Mouse (Mus musculus): ENCODE measurements at regions not wholly inside any gene's neighbourhood (a gene's known extent, or its start where the extent isn't known, plus 50 kb on each side); places are given as distances from the start of the nearest gene placed in this dataset.

DNA sequence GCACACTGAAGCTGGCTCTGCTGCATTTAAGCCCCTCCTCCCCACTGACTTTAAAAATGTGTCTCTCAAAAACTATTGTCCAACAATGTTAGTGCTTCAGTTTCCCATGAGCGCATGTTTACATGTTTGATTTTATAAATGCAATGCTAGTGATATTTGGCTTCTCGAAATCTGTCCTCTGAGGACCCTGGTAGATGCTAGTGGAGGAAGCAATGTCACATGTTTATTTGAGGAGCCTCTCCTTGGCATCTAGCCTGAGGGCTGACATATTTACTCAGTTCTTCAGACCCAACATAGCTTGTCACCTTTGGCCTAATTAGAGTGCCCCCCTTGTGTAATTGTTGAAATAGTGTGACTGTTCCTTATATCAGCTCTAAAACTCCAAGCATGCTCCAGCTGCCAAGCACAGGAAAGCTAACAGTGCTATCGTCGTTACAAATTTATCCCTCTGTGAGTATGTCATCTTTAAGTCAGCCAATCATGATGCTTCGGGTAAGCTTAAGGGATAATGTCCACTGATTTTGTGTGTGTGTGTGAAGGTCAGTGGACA, 400.3 kb downstream of the Slc4a3 start:
- no peak for ATAC-seq (replicated peaks; ENCODE audit: low FRiP score, poor library complexity, severe bottlenecking)

DNA sequence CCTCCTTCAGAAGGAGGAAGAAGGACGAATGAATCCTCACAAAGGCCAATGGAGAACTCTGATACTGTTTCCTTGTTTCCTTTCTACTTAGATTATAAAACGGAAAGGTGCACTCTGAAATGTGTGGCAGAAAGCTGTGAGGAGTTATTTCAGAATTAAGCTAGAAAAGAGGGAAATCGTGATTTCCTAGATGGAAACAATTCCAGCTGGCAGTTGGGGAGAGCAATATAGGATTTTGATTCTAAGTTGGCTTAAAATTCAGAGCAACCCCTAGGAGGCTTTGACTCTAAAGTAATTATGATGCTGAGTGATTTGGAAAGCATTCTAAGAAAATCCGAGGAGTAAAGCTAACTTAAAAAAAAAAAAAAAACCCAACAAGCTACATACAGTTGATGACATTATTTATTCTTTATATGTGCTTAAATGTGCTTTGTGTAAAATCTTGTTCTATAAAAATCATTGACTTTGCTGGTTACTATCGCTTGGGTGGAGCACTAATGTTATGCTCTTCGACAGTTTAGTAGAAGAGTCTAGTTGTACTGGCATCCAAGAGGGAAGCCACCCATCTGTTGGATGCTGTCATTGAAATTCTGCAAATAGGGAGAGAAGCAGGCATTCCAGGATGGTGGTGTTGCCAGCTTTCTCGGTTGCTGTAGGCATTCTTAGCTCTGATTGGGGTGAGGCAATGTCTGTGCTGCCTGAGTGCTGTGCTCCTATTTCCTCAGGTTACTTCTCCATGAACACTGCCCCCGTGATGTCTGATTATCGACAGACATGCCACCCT, 432.3 kb downstream of the Slc4a3 start:
- no peak for ATAC-seq (replicated peaks; ENCODE audit: low FRiP score, poor library complexity, severe bottlenecking)

DNA sequence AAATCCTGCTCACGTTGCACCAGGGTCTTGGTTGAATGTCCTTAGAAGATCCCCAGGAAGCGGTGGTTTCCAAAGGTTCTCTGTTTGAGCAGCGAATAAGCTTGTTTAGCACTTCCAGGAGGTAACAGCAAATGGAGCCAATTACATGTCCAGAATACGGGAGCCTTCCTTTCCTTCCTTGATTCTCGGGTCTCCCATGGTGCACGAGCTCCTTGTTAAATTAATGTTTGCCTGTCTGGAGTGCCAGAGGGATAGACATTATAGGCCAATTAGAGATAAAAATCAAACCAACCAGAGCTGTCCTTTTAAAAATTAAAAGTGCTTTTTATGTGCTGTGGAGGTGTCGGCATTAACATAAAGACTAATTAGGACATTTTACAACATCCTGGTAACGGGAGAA, 437.0 kb downstream of the Slc4a3 start:
- no peak for ATAC-seq (replicated peaks; ENCODE audit: low FRiP score, poor library complexity, severe bottlenecking)

DNA sequence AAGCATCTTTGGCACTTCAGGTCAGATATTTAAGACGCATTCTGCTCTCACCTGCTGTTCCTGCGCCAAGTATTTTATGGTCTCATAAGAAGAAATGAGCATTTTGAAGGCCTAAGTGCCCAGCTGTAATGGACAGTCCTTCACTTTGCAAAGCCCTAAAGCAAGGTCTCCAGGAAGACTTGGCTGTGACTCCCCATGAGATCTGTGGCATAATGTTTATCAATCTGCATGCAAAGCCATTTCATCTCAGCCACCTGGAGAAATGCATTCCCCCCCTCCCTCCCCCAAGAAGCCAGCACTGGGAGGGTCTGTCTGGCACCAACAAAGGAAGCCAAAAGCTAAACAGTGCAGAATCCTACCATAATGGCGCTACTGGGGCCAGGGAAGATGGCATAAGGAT, 437.4 kb downstream of the Slc4a3 start:
- ATAC-seq (replicated peaks; ENCODE audit: low FRiP score, poor library complexity, severe bottlenecking) = no peak

DNA sequence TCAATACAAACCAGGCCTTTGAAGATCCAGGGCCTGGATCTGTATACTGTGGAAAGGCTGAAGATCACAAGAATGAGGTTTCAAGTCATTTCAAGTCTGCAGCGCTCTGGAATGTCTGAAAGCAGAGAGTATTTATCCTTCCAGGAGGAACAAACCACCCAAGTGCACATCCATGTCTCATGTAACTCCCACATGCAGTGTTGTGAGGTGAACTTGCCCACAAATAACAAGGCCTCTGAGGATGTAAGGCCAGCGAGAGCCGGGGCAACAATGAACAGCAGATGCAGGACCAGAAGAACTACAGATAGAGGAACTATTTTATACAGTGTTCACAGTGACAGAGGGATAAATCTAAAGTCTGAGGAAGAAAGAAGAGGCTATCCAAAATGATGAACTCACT, 442.4 kb downstream of the Slc4a3 start:
- ATAC-seq (replicated peaks; ENCODE audit: low FRiP score, poor library complexity, severe bottlenecking) = no peak

DNA sequence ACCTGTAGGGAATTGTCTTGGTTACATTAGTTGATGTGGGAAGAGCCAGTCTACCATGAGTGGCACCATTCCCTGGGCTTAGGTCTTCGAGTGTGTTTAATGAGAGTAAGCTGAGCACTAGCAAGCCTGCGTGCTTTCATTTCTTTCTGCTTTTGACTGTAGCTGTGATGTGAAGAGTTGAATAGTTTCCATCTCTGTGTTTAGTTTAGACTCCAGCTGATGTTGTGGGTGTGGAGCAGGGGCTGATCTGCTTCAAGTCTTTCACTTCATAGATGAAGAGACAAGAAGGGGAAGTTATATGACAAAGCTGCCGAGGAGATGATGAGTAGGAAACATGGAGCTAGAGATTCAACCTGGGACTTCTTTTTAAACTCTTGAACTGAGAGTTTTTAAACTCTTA, 446.0 kb downstream of the Slc4a3 start:
- ATAC-seq (replicated peaks; ENCODE audit: low FRiP score, poor library complexity, severe bottlenecking) = no peak

DNA sequence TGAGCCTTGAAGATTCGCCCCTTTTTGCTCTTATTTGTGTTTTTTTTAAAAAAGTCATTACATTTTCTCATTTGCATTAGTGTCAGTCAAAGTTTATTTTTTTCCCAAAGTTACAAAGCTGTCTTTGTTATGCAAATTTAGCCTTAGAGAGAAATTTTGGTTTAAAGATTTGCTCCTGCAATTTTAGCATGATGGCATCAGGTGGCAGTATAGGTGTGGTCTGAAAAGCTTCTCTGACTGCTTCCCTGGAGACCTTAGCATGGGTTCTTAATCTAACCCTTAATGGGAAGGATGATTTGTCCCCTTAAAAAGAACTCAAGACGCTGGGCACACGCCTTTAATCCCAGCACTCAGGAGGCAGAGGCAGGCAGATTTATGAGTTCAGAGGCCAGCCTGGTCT, 451.2 kb downstream of the Slc4a3 start:
- ATAC-seq (replicated peaks; ENCODE audit: low FRiP score, poor library complexity, severe bottlenecking) = no peak

DNA sequence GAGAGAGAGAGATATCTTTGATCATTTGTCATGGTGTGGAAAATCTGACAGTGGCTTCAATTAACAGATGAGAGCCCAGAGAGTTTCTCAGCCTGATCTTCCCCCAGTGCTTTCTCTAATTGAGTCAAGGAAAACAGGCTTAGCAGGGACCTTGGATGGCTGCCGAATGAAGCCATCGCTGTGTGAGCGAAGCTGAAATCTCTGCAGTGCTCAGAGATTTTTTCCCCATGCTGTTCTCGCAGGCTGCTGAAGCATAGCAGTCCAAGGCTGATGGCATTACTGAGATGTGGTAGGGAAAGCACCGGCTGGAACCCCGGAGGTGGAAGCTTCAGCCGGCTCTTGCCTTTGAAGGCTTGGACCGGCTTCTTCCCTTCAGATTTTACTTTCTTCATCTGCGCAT, 455.1 kb downstream of the Slc4a3 start:
- no peak for ATAC-seq (replicated peaks; ENCODE audit: low FRiP score, poor library complexity, severe bottlenecking)

DNA sequence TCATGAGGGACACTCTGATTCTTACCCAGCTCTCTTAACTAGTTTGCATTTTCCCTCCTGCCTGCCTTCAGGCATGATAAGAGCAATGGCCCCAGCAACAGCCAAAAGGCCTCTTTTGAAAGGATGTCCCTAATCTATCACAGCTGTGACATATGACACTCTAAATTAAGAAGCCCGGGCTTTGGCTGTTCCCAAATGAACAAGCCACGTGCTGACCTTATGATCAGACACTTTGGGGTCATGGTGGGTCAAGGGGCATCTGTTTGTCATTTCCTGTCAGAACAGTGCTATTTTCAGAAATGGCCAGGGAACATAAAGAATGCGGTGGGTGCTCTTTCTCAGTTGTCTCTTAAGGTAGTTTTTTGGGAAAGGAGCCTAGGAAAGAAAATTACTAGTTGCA, 463.5 kb downstream of the Slc4a3 start:
- ATAC-seq (replicated peaks; ENCODE audit: low FRiP score, poor library complexity, severe bottlenecking) = no peak

DNA sequence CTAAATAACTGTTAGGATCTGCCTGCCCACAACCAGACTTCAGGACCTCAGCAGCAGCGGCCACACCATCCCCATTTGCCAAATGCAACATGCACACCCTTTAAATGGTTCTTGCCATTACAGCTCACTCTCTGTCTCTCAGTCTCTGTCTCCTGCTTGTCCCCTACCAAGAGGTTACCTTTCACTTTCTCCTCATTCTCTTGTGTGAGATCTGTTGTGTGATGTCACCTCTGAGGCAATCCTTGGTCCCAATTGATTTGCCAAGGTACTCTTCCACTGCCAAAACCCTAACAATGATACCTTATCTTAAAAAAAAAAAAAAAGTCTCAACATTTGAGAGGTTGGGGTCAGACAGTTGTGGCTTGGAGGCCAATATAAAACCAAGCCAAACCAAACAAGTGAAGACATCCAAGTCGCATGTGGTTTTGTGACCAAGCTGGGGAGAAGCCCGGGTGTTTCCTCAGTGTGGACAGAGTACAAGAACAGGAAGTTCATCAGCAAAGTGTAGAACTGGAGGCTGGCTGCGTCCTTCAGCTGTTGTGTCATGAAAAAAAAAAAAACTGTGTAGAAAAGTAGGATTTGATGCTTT, 464.2 kb downstream of the Slc4a3 start:
- ATAC-seq (replicated peaks; ENCODE audit: low FRiP score, poor library complexity, severe bottlenecking) = no peak

DNA sequence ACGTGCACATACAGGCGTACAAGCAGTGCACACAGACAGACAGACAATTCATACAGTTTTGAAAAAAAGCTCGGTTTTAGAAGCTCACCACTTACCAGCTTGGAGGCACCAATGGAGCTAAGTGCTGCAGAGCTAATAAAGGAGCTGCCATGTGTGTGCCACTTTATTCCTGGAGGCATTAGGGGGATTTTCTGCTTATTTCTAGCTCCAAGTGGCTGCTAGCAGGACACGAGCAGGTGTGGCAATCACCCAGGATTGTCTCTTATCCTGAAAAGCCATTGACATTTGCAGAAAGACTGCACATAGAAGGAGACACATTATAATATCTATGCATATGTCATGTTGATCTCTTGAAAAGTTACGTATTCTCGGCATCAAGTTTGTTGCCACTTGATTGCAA, 472.5 kb downstream of the Slc4a3 start:
- ATAC-seq (replicated peaks; ENCODE audit: low FRiP score, poor library complexity, severe bottlenecking) = no peak

DNA sequence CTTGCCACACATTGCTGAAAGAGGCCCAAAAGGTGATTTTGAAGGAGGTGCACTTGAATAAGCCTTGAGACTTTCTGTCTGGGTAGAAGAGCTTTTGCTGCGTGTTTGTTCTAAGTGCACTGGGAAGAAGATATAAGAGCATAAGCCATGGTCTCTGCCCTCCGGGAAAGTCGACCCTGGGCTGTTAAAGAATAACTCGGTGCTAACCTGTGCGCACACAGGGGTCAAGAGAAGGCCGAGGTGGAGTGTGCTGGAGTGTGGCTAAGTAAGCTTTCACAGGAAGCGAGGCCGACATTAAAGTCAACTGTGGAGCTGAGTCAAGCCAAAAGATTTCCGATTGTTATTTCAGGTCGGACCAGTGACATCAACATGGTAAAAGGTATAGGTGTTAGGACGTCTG, 473.0 kb downstream of the Slc4a3 start:
- no peak for ATAC-seq (replicated peaks; ENCODE audit: low FRiP score, poor library complexity, severe bottlenecking)

DNA sequence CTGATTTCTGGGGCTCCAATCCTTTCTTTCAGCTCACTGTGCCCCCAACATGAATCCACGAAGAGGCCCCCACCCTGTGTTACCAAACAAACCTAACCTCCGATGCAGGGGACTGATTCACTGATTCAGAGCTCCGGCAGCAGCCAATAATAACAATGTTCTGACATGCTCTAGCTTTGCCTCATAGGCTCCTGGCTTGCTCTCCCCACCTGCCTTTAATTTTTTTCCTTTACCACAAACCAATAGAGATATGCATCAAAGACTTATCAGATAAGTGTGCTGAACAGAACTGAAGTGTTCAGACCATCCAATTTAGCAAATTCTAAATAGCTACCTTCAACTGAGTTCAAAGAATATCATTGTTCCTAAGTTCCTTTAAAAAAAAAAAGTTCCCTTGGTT, 478.6 kb downstream of the Slc4a3 start:
- ATAC-seq (replicated peaks; ENCODE audit: low FRiP score, poor library complexity, severe bottlenecking) = no peak

DNA sequence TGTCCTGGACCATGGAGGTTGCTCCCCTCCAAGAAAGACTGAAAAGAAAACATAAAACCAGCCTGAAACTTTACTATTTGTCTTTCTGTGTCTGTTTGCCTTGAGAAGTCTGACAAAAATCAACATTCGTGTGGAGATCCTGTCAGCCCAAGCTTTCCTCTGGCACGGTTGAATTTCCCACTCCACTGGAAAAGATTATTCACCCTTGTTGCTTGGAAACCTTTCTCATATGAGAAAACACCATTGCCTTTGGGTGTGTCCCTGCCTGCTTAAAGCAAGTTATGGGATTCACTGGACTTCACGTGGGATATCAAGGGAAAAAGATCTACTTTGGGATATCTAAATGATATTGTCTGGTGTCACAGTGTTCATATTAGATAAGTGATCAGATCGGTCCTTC, 479.3 kb downstream of the Slc4a3 start:
- ATAC-seq (replicated peaks; ENCODE audit: low FRiP score, poor library complexity, severe bottlenecking) = no peak

DNA sequence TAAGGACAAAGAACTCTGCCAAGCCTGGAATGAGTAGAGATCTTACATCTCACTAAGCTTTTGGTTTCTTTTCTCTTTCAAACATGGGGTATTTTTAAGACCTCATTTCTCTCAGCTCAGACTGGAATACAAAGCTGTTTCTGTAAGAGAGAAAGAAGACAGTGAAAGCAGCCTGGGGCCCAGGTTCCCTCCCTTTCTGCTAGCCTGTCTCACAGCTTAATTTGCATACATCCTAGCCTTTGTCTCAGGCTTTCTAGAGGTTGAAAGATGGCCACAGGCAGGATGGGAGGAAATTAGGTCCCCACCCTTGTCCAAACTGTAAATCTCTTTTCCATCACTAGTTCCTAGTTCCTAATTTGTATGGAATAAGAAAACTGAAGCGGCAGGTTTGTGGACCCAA, 483.0 kb downstream of the Slc4a3 start:
- no peak for ATAC-seq (replicated peaks; ENCODE audit: low FRiP score, poor library complexity, severe bottlenecking)

DNA sequence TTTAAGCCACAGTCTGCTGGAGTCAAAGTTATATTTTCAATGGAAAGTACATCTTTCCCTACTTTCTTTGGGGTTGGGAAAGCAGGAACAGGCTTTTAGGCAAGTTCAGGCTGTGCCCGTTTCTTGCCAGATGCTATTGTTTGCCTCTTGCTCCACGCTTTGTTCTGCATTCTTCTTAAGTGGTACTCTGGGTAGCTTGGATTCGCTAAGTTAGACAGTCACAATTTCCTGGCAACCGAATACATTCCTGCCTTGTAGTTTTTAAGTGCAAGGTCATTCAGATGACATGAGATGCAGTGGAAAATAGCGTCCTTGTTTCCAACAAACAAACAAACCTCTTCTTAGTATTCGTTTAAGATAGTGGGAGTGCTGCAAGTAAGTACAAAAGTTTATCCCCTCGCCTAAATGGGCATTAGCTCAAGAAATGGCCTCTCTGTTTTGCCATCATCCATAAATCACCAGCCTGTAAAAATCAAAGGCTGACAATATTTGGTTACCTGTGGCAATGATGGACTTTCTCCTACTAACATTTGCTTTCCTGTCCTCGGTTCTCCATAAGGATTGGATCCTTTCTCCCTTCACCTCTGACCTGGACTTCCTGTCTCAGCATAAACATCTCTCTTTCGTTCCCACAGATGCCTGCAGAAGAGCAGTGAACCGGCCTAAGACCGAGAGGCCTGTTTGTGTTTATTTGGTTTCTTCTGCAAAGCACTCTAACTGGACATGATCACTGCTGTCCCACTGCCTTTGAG, 485.3 kb downstream of the Slc4a3 start:
- ATAC-seq (replicated peaks; ENCODE audit: low FRiP score, poor library complexity, severe bottlenecking) = no peak

DNA sequence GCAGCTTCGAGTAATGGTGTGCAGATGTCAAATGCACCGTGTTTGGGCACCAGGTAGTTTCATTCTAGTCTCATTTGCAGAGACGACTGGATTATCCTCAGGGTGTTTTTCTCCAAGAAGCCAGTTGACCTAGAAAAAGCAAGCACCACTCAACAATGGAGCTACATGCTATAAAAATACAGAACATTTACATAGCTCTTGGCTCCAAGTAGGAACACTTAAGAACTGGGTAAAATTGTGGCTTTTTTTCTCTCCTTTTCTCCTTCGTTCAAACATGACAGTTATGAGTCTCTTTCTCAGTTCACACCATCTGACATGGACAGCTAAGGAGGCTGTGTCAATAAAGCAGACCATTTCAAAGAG, 485.8 kb downstream of the Slc4a3 start:
- ATAC-seq (replicated peaks; ENCODE audit: low FRiP score, poor library complexity, severe bottlenecking) = no peak

DNA sequence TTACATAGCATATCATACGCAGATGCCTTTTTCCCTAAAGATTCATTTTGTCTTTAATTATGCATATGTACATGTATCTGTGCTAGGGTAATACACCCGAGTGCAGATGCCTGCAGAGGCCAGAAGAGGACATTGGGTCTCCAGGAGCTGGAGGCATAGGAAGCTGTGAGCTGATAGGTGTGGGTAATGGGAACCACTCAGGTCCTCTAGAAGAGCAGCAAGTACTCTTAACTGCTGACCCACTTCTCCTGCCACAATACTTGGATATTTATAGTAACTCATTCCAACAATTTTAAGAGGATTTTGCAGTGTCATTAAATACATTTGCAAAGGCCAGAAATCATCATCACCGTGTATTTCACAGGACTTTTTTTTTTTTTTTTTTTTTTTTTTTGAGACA, 486.6 kb downstream of the Slc4a3 start:
- no peak for ATAC-seq (replicated peaks; ENCODE audit: low FRiP score, poor library complexity, severe bottlenecking)

DNA sequence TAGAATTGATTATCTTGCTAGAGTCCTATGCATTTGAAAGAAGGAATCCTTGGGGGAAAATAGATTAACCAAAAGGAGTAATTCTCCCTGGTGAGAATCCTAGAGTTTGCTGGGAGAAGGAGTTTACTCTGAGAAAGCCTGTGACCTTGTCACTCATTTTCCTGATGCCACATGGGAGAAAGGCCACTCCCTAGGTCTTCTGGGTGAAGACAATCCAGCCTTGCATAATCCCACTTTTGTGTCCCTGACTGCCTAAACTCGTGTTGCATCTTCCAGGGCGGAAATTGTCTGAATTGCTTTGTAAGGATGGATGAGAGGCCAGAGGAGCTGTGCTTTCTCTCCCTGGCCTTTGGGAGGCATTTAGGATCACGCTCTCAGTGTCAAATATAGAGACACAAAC, 490.2 kb downstream of the Slc4a3 start:
- ATAC-seq (replicated peaks; ENCODE audit: low FRiP score, poor library complexity, severe bottlenecking) = no peak

DNA sequence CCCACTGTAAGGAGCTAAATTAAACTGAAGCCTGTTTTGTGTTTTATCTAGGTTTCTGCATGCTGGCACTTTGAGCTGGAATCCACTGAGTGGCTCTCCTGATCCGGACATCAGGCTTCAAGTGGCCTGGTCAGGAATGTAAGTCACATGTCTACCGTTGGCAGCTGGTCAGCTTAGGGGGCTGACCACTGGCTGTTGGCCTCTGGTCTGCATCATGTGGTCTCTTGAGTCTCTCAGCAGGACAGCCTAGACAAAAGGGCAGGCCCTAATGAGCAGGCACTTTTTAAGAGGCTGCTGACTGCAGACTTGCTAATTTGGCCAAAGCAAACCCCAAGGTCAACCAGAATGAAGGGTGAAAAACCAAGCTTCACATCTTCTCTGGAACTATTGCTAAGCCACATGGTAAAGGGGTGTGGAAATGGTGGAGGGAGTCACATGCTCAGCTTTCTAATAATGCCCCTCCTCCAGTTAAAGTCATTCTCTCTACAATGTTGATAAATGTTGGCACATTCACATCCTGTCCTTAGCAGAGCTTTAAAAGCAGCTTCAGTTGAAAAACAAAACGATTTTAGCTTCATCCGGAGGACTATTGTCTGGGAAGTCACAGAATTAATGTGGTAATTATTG, 493.1 kb downstream of the Slc4a3 start:
- ATAC-seq (replicated peaks; ENCODE audit: low FRiP score, poor library complexity, severe bottlenecking) = no peak

DNA sequence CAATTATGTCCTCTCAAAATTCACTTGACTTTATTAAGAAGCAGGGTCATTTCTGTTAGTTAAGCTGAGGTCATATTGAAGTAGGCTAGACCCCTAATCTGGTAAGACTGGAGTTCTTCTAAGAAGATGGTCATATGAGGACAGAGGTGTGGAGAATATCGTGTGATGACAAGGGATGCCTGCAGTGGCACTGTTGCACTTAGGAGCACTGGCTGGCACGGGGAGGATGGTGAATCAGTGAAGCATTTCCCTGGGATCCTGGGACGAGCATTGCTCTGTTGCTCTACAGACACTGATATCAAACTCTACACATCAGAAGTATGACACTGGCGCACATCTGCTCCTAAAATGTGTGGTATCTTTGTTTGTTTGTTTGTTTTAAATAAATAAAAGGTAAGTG, 493.6 kb downstream of the Slc4a3 start:
- no peak for ATAC-seq (replicated peaks; ENCODE audit: low FRiP score, poor library complexity, severe bottlenecking)
